Mouse (Mus musculus): ENCODE results near the gene Dhx8.

Gene Dhx8

GRCm38 (mm10) chr11:101798083-101798482, 65.4 kb downstream of the Dhx8 start:
- DNase-seq (ENCODE audit: low spot score in 2 of 2): no peak

GRCm38 (mm10) chr11:101801386-101801785, 68.7 kb downstream of the Dhx8 start:
- DNase-seq (ENCODE audit: low spot score in 2 of 2): no peak

GRCm38 (mm10) chr11:101805113-101805704, 72.5 kb downstream of the Dhx8 start:
- no peak for DNase-seq (ENCODE audit: low spot score in 2 of 2)

GRCm38 (mm10) chr11:101806741-101807140, 74.0 kb downstream of the Dhx8 start:
- DNase-seq (ENCODE audit: low spot score in 2 of 2): no peak

- no peak for DNase-seq (ENCODE audit: low spot score in 2 of 2)
Observed at GRCm38 (mm10) chr11:101807266-101807665, 74.5 kb downstream of the Dhx8 start.

- DNase-seq (ENCODE audit: low spot score in 2 of 2): no peak
Observed at GRCm38 (mm10) chr11:101809060-101809828, 76.5 kb downstream of the Dhx8 start.

- DNase-seq (ENCODE audit: low spot score in 2 of 2): peak; percentile 34 to 71
Observed at GRCm38 (mm10) chr11:101813259-101813658, 80.5 kb downstream of the Dhx8 start.

- DNase-seq (ENCODE audit: low spot score in 2 of 2): peak; percentile 24 to 64
Observed at GRCm38 (mm10) chr11:101814375-101815102, 81.8 kb downstream of the Dhx8 start.

- no peak for DNase-seq (ENCODE audit: low spot score in 2 of 2)
Observed at GRCm38 (mm10) chr11:101815103-101816085, 82.7 kb downstream of the Dhx8 start.

Measured in spleen, postnatal 14 days (tissue).